Mouse (Mus musculus) forebrain, embryonic 10.5 days (tissue): Measurements from ENCODE around the gene Dynlt1b. TPM values are rescaled to one million over a fixed set of nuclear protein-coding genes. Genes with fewer than 3 reads are reported as not detected.
A peak's percentile ranks its signal among the peaks of the same experiment; 100 is the strongest.
"Not testable (repeated sequence)": the region's sequence is repeated elsewhere in the genome, so short reads cannot be mapped to it uniquely, and the experiment has no call there.

Source experiments
- DNase-seq: peaks from one replicate; pipeline ENCODE4 v3.0.0-alpha.2; 2017; ENCODE audit warnings: low spot score; ENCODE audit errors: extremely low spot score
- H3K27ac ChIP-seq: fragments of 300-500 bp; sonication (generic); 2 replicates; pipeline ENCODE4 v1.5.1; 2016; ENCODE audit warnings: mild to moderate bottlenecking
- H3K27me3 ChIP-seq: fragments of 300-500 bp; sonication (generic); 2 replicates; pipeline ENCODE4 v1.6.1; 2016; ENCODE audit warnings: mild to moderate bottlenecking; ENCODE audit not compliant: poor library complexity, severe bottlenecking
- H3K36me3 ChIP-seq: fragments of 300-500 bp; sonication (generic); replicated peaks from 2 replicates; pipeline ENCODE4 v1.6.1; 2016; ENCODE audit warnings: mild to moderate bottlenecking, moderate library complexity
- H3K4me1 ChIP-seq: fragments of 300-500 bp; sonication (generic); 2 replicates; pipeline ENCODE4 v1.6.1; 2016
- H3K4me3 ChIP-seq: fragments of 300-500 bp; sonication (generic); 2 replicates; pipeline ENCODE4 v1.5.1; 2016; ENCODE audit warnings: mild to moderate bottlenecking, moderate library complexity
- H3K9me3 ChIP-seq: fragments of 300-500 bp; sonication (generic); 2 replicates; pipeline ENCODE4 v1.6.1; 2016; ENCODE audit warnings: mild to moderate bottlenecking, moderate library complexity
- WGBS: fragments of 180-500 bp; shearing (Covaris S2); methylation state at CpG from one replicate; pipeline ENCODE4 v1.1.7; 2016; 5-methylcytosine and 5-hydroxymethylcytosine counted together
- polyA plus RNA-seq: library from polyadenylated mRNA; unstranded; fragments of >200 nt; fragmentation: Nextera tagmentation; extraction: Ambion mirVana; gene quantifications from 2 replicates; pipeline ENCODE4 v1.2.1, GENCODE M21; 2016

Gene Dynlt1b
- polyA plus RNA-seq, 1 experiment from 2014 or later = 464 TPM

- not testable (repeated sequence) for H3K9me3 ChIP-seq
- WGBS = 95% methylated on average over 2 of the region's 2 CpGs
Observed at GRCm38 (mm10) chr17:6454703-6455102, 24.8 kb downstream of the Dynlt1b start.

GRCm38 (mm10) chr17:6455883-6456282, 26.0 kb downstream of the Dynlt1b start:
- not testable (repeated sequence) for H3K4me3 ChIP-seq, DNase-seq, H3K27ac ChIP-seq, H3K4me1 ChIP-seq, H3K9me3 ChIP-seq, H3K27me3 ChIP-seq
- 96% methylated on average over 12 of the region's 12 CpGs for WGBS
- H3K36me3 ChIP-seq = peaks cover 43% of the 10 kb centered on the region

More at GRCm38 (mm10) chr17:6454703-6455102, 24.8 kb downstream of the Dynlt1b start:
- not testable (repeated sequence) for DNase-seq, H3K27me3 ChIP-seq, H3K4me1 ChIP-seq, H3K27ac ChIP-seq, H3K4me3 ChIP-seq
- peaks cover 40% of the 10 kb centered on the region for H3K36me3 ChIP-seq

GRCm38 (mm10) chr17:6456614-6457402, 26.9 kb downstream of the Dynlt1b start:
- H3K27me3 ChIP-seq, DNase-seq, H3K27ac ChIP-seq, H3K4me1 ChIP-seq, H3K4me3 ChIP-seq, H3K9me3 ChIP-seq: not testable (repeated sequence)
- peaks cover 49% of the 10 kb centered on the region for H3K36me3 ChIP-seq
- 94% methylated on average over 17 of the region's 22 CpGs for WGBS

GRCm38 (mm10) chr17:6461083-6461595, 31.2 kb downstream of the Dynlt1b start:
- not testable (repeated sequence) for H3K27ac ChIP-seq, H3K9me3 ChIP-seq, H3K4me3 ChIP-seq, DNase-seq, H3K4me1 ChIP-seq, H3K27me3 ChIP-seq
- 93% methylated on average over 5 of the region's 5 CpGs for WGBS
- H3K36me3 ChIP-seq = peaks cover 38% of the 10 kb centered on the region

DNA sequence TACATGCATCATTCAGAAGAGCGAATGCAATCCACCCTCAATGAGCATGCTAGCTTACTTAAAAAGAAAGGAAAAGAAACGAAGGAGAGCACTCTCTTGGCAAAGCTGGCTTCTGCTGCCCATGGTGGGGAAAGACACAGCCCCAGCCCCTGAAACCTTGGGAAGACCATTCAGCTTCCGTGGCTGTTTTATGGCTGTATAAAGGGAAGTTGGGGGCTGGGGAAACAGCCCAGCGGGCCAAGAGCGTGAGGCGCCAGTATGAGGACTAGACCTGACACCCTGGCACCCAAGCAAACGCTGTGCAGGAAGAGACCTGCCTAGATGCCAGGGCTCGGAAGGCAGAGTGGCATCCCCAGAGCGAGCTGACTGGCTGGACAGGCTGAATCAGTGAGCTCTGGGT, 35.8 kb downstream of the Dynlt1b start:
- 85% methylated on average over 9 of the region's 9 CpGs for WGBS
- H3K27ac ChIP-seq, DNase-seq, H3K4me3 ChIP-seq, H3K9me3 ChIP-seq, H3K27me3 ChIP-seq: not testable (repeated sequence)
- H3K36me3 ChIP-seq = peaks cover 21% of the 10 kb centered on the region
- H3K4me1 ChIP-seq = peaks cover 21% of the 10 kb centered on the region

DNA sequence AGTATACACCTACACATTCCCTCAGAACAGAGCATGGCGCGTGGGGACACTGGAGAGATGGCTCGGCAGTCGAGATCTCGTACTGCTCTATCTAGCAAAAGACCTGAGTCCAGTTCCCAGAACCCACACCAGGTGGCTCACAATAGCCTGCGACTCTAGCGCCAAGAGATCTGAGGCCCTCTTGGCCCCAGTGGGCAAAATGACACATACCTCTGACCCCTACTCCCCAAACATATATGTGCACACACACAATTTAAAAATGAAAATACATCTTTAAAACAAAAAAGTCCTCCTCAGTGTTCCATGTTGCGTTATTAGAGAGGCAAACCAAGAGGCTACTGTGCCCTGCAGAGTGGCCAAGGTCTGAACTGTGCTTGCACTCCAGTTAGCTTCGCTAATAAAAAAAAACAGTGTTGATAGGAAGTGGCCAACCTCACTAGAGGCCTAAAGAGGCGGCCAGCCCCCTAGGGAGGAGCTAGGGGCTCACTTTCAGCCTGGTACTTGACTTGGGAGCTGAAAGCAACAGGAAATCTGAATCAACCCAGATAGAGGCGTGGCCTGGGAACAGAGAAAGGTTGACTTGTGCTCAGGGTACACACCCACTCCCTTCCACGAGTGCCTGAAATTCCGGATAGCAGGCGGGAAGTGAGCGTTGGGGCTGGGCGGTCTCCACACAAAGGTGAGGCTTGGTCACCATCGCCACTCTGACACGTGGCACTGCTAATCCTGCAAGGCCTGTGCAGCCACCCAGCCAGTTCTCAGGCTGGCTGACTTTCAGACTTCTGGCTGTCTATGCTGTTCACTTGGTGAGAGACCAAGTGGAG, 37.9 kb downstream of the Dynlt1b start:
- Histone ChIP-seq H3K27ac (peak overlapping the region; percentile 56), H3K4me1 (peaks cover 21% of the 10 kb centered on the region)
- peak; percentile 14 for DNase-seq
- 71% methylated on average over 18 of the region's 18 CpGs for WGBS
- not testable (repeated sequence) for H3K36me3 ChIP-seq, H3K4me3 ChIP-seq, H3K27me3 ChIP-seq, H3K9me3 ChIP-seq

- DNase-seq, H3K36me3 ChIP-seq, H3K4me3 ChIP-seq, H3K9me3 ChIP-seq, H3K27ac ChIP-seq, H3K27me3 ChIP-seq: not testable (repeated sequence)
- peaks cover 21% of the 10 kb centered on the region for H3K4me1 ChIP-seq
- WGBS = 91% methylated on average over 2 of the region's 3 CpGs
Observed at GRCm38 (mm10) chr17:6470031-6470430, 40.1 kb downstream of the Dynlt1b start.

DNA sequence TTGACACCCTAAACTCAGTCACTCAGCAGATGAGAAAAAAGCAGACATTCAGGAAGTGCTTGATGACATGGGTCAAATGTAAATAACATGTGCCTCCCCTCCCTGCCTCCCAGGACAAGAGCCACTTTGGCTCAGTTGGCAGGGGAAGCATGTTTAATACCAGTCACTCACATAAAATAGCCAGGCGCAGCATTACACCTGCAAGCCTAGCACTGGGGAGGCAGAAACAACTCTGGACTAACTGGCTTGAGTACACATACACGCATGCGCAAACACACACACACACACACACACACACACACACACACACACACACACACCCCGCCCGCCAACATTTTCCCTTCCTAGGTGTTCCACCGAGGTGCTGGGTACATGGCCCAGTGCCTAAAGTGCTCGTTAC, 40.8 kb downstream of the Dynlt1b start:
- DNase-seq = not testable (repeated sequence)
- WGBS = 89% methylated on average over 6 of the region's 7 CpGs

DNA sequence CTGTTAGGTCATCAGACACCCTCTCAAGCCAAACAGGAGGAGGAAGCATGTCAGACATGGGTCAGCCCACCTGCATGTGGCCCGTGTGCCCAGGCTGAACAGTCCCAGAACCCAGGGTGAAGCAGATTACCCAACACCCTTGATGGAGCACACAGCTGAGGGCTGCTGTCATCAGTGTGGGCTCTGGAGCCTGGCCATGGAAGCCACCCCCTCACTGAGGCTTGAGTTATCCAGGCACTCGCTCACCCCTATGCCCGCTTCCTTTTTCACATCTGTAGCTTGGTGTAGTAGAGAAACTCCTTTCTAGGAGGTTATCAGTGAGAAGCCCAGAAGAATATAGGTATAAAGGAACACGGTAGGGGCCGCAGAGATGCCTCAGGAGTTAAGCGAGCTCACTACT, 45.4 kb downstream of the Dynlt1b start:
- 93% methylated on average over 6 of the region's 6 CpGs for WGBS
- not testable (repeated sequence) for H3K27ac ChIP-seq, H3K36me3 ChIP-seq, H3K27me3 ChIP-seq, DNase-seq, H3K9me3 ChIP-seq
- peak overlapping the region; percentile 25; the same call in 1 of the 2 replicates for H3K4me3 ChIP-seq
- peaks cover 19% of the 10 kb centered on the region for H3K4me1 ChIP-seq

More for the DNA sequence above, 40.8 kb downstream of the Dynlt1b start:
- not testable (repeated sequence) for H3K27me3 ChIP-seq, H3K27ac ChIP-seq, H3K4me3 ChIP-seq, H3K36me3 ChIP-seq, H3K9me3 ChIP-seq
- H3K4me1 ChIP-seq = peaks cover 22% of the 10 kb centered on the region

- not testable (repeated sequence) for DNase-seq, H3K36me3 ChIP-seq
Observed at GRCm38 (mm10) chr17:6475913-6476312, 46.0 kb downstream of the Dynlt1b start.

DNA sequence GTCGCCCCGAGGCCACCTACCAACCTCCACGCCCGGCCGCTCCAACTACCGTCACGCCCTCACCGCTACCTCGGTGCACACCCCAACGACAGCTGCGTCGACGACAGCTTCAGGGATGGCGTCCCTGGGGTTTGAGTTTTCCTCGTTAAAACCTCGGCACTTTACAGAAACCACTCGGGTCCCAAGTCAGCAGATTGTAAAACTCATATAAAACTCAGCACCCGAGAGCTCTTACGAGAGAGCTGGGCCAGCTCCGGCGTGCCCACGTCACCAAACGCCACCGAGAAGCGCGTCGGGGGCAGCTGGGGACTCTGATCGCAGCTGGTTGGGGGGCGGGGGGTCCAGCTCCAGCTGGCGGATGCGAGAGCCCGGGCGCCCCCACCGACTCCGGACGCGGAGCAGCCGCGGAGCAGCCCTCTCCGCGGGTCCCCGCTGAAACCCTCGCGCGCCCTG, 46.6 kb downstream of the Dynlt1b start:
- under 1% methylated on average over 45 of the region's 45 CpGs for WGBS
- H3K27me3 ChIP-seq = not testable (repeated sequence)
- peak overlapping the region; percentile 89 for H3K27ac ChIP-seq

More at GRCm38 (mm10) chr17:6475913-6476312, 46.0 kb downstream of the Dynlt1b start:
- Histone ChIP-seq H3K4me1 (peaks cover 19% of the 10 kb centered on the region), H3K4me3 (peak overlapping the region; percentile 70)
- not testable (repeated sequence) for H3K27ac ChIP-seq, H3K27me3 ChIP-seq, H3K9me3 ChIP-seq
- 61% methylated on average over 7 of the region's 7 CpGs for WGBS

GRCm38 (mm10) chr17:6477026-6477425, 47.1 kb downstream of the Dynlt1b start:
- not testable (repeated sequence) for H3K27me3 ChIP-seq, H3K36me3 ChIP-seq, H3K9me3 ChIP-seq
- Histone ChIP-seq H3K27ac (peak overlapping the region; percentile 89), H3K4me1 (peaks cover 19% of the 10 kb centered on the region), H3K4me3 (peak overlapping the region; percentile 70)
- peak; percentile 65 for DNase-seq
- 1% methylated on average over 42 of the region's 42 CpGs for WGBS

More for the DNA sequence above, 46.6 kb downstream of the Dynlt1b start:
- Histone ChIP-seq H3K4me1 (peaks cover 19% of the 10 kb centered on the region), H3K4me3 (peak overlapping the region; percentile 70)
- not testable (repeated sequence) for H3K36me3 ChIP-seq, H3K9me3 ChIP-seq
- DNase-seq = peak; percentile 59
